Mouse (Mus musculus): ENCODE results near the gene Fgfr2.
"Not testable (repeated sequence)": the region's sequence is repeated elsewhere in the genome, so short reads cannot be mapped to it uniquely, and the experiment has no call there.

The Fgfr2 gene

DNA sequence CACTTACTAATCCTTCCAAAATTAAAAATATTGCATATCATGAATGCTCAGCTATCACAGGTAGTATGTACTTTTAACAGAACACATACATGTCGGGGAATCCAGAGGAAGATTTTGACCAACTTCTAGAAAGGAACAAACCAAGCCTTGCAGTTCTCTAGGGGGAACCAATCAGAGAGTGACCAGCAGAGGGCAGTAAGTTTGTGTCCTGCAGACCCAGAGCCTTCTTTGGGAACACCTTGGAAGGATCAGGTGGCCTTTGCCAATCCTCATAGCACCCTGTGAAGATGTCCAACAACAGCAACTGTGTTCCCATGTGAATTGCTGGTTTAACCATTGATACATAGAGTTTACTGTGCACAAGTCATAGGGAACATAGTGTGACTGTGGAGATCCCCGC is 2060.6 kb downstream of the Fgfr2 start:
- DNase-seq (ENCODE audit: low read depth, low spot score) = no peak

DNA sequence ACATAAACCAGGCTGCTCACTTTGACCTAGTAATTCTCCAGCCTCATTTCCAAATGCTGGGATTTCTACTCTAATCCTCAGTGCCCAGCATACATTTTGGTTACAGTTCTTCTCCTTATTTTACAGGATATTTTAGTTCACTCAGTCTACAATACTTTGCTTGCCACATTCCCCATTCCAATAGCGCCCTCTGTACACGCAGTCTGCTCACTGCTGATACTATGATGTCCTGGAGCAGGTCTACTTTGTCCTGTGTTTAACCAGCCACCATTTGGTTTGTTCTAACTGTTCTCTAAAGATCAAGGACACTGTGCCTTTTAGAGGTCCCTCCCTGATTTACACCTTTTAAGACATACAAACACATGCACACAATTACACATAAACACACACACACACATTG is 2063.3 kb downstream of the Fgfr2 start:
- DNase-seq (ENCODE audit: low read depth, low spot score) = not testable (repeated sequence)

DNA sequence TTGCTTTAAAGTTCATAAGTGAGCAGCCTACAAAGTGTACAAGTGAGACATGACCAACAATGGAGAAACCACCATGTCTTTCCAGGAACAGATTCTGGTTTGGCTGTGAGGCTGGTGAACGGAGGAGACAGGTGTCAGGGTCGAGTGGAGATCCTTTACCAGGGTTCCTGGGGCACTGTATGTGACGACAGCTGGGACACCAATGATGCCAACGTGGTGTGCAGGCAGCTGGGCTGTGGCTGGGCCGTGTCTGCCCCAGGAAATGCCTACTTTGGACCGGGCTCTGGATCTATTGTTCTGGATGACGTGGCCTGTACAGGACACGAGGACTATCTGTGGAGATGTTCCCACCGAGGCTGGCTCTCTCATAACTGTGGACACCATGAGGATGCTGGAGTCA is 2065.2 kb downstream of the Fgfr2 start:
- DNase-seq (ENCODE audit: low read depth, low spot score) = not testable (repeated sequence)

DNA sequence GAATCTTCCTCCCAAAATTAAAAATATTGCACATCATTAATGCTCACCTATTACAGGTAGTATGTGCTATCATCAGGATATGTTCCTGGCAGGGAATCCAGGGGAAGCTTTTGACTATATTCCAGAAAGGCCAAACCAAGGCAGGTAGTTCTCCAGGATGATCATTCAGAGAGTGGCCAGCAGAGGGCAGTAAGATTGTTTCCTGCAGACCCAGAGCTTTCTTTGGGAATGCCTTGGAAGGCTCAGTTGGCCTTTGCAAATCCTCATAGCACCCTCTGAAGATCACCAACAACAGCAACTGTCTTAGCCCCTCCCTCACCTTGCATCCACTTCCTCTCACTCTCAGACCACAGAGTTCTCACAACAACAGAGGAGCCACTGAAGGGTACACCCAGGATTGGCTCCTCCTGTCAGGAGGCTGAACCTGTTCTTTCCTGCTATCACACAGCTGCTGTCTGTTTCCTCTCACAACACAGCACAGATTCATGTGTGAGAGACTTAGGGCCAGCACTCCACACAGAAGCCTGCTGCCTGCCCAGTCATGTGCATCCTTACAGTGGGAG is 2068.3 kb downstream of the Fgfr2 start:
- peak; percentile 23 for DNase-seq (ENCODE audit: low read depth, low spot score)

DNA sequence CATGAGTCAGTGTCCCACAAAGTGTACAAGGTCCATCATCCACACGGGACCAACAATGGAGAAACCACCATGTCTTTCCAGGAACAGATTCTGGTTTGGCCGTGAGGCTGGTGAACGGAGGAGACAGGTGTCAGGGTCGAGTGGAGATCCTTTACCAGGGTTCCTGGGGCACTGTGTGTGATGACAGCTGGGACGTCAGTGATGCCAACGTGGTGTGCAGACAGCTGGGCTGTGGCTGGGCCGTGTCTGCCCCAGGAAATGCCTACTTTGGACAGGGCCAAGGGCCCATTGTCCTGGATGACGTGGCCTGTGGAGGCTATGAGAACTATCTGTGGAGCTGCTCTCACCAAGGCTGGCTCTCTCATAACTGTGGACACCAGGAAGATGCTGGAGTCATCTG is 2073.3 kb downstream of the Fgfr2 start:
- DNase-seq (ENCODE audit: low read depth, low spot score) = not testable (repeated sequence)

DNA sequence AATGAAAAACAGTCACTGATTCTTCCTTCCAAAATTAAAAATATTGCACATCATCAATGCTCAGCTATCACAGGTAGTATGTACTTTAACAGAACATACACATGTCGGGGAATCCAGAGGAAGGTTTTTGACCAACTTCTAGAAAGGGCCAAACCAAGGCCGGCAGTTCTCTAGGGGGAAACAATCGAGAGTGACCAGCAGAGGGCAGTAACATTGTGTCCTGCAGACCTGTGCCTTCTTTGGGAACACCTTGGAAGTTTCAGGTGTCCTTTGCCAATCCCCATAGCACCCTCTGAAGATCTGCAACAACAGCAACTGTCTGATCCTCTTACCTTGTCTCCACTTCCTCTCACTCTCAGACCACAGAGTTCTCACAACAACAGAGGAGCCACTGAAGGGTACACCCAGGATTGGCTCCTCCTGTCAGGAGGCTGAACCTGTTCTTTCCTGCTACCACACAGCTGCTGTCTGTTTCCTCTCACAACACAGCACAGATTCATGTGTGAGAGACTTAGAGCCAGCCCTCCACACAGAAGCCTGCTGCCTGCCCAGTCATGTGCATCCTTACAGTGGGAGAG is 2077.8 kb downstream of the Fgfr2 start:
- DNase-seq (ENCODE audit: low read depth, low spot score) = peak; percentile 25

DNA sequence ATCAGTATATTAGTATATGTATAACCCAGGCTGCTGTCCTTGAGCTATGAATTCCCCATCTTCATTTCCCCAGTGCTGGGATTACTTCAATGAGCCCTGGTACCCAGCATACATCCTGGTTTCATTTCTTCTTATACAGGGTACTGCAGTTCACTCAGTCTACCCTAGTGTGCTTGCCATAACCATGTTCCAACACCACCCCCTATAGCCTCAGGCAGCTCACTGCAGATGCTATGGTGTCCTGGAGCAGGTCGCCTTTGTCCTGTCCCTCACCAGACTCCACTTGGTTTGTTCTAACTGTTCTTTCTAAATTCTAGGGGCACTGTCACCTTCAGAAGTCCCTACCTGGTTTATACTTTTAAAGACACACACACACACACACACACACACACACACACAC is 2080.5 kb downstream of the Fgfr2 start:
- no peak for DNase-seq (ENCODE audit: low read depth, low spot score)

DNA sequence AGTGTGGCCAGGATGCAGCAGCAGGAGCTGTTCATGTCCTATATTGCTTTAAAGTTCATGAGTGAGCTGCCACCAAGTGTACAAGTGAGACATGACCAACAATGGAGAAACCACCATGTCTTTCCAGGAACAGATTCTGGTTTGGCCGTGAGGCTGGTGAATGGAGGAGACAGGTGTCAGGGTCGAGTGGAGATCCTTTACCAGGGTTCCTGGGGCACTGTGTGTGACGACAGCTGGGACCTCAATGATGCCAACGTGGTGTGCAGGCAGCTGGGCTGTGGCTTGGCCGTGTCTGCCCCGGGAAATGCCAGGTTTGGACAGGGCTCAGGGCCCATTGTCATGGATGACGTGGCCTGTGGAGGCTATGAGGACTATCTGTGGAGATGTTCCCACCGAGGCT is 2082.4 kb downstream of the Fgfr2 start:
- not testable (repeated sequence) for DNase-seq (ENCODE audit: low read depth, low spot score)

DNA sequence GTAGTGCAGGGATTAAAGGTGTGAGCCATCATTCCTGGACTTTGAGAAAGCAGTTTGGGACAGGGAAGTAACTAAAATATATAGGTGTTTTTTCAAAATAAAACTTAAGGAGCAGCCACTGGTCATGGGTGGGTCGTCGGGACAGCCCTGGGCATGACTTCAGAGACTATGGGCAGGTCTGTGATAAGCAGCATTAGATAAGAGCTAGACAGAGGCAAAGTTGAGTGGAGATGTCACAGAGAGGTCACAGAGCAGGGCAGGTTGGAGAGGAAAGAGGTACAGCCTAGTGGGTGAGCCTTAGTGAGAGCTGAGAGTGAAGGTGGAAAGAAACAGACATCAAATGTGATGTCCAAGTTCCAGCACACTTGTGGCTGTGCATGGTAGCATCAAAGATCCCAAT is 2086.1 kb downstream of the Fgfr2 start:
- no peak for DNase-seq (ENCODE audit: low read depth, low spot score)

DNA sequence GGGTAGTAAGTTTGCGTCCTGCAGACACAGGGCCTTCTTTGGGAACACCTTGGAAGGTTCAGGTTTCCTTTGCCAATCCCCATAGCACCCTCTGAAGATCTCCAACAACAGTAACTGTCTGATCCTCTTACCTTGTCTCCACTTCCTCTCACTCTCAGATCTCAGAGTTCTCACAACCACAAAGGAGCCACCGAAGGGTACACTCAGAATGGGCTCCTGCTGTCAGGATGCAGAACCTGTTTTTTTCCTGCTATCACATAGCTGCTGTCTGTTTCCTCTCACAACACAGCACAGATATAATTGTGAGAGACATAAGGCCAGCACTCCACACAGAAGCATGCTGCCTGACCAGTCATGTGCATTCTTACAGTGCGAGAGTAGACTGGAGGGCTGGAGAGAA is 2086.8 kb downstream of the Fgfr2 start:
- no peak for DNase-seq (ENCODE audit: low read depth, low spot score)

DNA sequence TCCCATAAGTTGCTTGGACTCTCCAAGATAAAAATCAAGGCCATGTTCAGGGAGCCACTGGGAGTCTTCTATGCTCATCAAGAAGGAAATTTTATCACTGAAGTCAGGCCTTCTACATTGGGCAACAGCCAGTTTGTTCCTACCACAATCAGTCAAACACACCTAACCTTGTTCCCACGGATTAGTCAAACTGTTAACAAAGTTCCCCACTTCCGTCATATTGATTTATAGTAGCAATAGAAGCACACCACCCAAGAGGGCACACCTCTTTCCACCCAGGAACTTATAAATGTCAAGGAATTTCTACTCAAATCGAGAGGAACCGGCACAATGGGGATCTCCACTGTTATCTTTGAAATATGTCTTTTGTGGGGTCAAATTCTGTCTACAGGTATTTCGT is 2091.4 kb downstream of the Fgfr2 start, which contains the start of gene Dmbt1:
Dmbt1 (plus strand) TSS at position 299 of the 400 bp plus-strand sequence.
- no peak for DNase-seq (ENCODE audit: low read depth, low spot score)

DNA sequence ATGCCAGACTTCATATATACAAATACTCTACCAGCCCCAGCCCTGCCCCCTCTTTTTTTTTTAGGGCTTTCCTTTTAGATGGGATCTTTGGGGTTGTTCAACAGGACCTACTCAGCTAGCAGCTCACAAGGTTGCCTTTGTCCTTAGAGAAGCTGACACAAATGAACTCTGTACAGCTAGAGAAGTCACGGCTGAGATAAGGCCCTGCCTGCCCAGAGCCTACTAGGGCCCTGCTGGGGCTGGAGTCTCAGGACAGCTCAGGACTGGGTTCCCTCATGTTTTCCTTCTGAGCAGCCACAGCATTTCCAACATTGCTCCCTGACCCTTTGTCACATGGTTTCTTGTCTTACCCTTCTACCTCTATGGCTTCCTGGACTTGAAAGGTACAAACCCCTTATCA is 2095.6 kb downstream of the Fgfr2 start:
- no peak for DNase-seq (ENCODE audit: low read depth, low spot score)

DNA sequence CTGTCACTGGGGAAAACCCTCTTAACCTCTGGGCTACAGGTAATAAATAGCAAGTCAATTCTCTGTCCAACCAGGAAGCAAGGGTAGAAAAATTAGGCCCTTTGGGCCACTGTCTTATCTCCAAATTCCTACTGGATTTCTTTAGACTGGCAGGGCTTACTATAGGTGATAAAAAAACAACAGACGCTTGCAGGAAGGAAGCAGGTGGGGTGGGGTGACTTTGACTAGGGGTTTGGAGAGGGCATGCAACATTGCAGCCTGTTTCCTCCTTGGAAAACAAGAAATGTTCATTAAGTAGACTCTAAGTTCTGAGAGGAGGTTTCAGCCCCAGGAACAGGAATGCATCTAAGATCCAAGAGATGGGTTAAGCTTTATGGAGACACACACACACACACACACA is 2098.3 kb downstream of the Fgfr2 start:
- DNase-seq (ENCODE audit: low read depth, low spot score) = no peak

DNA sequence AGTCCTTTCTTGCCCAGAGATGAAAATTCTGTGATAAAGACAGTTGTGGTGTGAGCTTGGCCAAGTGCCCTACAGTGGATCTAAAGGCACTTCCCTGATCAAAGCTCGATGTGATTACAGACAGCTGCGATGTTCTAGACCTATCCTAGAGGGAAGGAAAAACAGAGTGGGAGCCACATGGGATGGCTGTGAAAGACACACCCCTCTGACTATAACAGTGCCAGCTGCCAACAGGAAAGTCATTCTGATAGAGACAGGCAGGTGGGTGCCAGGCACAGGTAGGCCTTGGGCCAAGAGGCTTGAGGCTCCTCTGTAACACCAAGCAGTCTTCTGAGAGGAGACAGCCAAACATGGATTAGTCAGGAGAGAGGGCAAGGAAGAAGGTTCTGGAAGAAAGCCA is 2104.0 kb downstream of the Fgfr2 start:
- no peak for DNase-seq (ENCODE audit: low read depth, low spot score)

DNA sequence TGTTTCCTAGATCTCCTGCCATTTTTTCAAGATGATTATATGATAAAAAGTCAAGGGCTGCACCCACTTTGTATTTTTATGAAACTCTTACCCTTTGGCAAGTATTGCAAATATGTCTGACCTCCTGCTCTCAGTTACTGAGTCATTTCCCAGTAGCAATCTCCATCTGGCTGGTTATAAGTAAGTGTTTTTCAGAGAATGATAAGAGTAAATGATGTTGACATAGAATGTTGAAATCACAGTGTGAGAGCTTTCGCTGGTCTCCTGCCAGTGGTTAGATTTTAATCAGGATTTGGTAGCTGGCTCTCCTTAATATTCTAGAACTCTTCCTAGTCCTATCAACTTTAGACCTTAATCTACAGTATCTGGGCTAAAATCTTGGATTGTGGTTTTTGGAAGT is 2111.2 kb downstream of the Fgfr2 start:
- DNase-seq (ENCODE audit: low read depth, low spot score) = no peak

DNA sequence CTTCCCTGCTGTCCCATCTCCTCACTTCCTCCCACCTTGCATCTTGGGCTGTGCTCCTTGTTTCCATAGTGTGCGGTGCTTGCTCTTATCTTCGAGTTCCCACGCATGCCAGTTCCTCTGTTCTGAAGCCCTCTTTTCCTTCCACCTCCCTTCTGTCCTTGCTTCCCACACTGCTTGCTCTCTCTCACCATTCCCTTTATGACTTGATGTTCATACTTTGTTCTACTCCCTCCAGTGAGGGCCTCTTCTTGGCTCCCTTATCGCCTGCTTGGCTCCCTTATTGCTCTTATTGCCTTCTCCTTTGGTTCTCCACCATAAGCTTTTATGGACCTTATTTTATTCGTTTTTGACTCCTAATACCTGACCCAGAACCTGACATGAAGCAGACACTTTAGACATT is 2114.0 kb downstream of the Fgfr2 start:
- DNase-seq (ENCODE audit: low read depth, low spot score) = no peak

DNA sequence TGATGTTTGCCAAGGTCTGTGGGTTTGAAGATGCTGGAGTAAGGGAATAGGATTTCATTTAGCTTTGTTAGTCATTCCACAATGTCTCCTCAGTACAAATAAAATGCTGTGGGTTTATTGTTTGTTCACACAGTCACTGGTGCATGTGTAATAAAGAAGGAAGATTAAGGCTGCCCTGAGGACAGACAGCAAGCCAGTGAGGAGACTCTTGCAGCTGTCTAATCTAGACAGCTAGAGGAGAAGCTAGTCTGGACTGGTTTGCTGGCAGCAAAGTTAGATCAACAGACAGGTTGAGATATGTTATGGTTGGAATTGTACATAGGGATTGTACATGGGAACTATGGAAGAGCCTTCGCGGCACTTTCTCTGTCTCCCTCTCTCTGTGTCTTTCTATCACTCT is 2115.9 kb downstream of the Fgfr2 start:
- DNase-seq (ENCODE audit: low read depth, low spot score) = no peak

DNA sequence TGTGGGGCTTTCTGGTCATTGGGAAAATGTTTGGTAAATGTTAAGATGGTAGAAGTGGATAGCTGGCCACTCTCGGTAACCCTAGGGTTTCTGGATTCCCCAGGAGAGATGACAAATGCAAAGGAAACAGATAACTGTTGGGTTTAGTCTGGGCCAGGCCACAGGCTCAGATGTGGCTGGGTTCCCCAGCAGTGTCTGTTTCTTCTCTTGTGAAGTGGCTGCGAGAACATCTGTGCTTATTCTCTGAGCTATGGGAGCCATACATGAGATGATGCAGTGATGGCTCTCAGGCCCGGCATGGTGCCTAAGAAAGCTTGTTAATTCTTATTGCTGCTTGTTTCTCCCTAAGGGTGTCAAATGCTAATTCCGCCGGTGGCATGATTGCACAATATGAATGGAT is 2119.1 kb downstream of the Fgfr2 start:
- DNase-seq (ENCODE audit: low read depth, low spot score) = no peak

DNA sequence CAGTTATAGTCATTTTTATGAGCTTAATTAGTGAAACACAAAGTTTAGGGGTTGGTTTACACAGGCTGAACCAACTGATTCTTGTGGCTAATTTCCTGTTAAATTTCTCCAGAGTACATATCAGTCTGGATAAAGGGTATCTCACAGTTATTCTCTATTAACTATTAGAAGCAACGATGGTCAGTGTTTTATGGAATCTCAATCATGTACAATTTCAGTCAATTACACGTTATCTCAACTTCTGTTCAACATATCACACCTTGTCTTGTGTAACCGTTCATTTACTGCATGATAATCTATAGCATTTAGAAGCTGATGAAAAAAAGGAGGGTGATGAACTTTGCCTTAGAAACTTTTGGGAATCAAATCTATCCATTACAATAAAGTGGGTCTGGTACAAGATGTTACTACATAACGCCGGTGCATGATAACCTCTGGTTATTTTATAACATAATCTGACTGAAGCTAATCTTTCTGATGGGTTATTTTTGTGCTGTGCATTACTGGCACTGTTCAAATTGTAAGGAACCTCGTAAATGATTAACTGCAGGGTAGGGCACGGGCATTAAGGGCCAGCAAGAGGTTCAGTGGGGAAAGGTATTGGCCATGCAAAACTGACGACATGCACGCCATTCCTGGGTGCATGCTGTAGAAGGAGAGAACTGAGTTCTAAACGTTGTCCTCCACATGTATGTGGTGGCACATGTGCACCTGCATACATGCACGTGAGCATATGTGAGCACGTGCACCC is 2121.0 kb downstream of the Fgfr2 start:
- no peak for DNase-seq (ENCODE audit: low read depth, low spot score)

DNA sequence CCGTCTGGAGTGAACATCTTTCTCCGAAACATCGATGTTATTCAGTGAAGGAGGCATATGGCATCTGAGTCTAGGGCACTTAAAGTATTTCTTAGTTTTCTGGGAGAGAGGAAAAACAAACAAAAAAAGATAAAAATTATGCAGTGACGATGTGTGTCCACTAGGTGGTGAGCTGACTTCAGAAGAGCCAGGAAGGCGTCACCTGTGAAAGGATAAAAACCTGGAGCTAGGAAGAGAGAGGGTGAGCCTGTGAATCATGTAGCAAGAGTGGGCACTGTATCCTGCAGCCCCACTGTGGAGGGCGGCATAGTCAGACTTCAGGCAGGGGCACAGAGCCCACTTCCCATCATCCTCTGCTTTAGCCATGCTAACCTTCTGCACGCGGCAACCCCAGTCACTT is 2129.2 kb downstream of the Fgfr2 start:
- DNase-seq (ENCODE audit: low read depth, low spot score) = peak; percentile 5

DNA sequence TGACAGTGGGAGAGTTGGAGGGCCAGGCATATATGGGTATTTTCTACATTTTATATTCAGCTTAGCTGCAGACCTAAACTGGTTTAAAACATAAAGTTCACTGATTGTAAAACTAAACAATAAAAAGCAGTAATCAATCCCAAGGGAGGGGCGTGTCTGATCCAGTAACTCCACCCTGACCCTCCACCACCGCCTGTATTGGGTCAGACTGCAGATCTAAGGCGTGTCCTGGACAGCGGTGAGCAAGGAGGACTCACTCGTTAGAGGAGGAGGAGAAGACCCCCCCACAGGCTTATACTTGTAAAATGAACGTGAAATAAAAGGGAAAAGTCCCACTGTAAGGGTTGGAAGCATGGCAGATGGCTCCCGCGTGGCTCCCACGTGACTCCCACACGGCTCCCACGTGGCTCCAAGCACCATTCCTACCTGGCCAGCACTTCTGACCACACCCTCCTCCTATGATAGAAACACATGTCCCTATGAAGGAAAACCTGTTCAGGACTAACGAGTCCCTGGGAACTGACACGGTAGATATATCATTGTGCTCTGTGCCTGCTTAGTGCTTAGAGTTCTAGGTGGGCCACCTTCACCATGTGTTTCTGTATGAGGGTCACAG is 2131.9 kb downstream of the Fgfr2 start:
- DNase-seq (ENCODE audit: low read depth, low spot score) = no peak

DNA sequence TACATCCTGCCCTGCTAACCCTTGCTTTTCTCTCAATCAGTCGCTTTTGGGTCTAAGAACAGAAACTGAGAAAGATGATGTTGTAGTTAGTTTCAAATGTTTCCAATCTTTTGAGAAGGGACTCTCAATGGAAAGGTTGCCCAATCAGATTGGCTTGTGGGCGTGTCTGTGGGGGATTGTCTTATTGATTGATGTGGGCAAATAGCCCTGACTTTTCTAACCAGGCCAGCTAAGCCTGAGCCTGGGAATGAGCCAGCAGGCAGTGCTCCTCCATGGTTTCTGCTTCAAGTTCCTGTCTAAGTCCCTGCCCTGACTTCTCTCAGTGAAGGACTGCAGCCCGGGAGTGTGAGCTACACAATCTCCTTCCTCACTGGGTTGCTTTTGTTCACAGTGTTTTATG is 2133.8 kb downstream of the Fgfr2 start:
- DNase-seq (ENCODE audit: low read depth, low spot score) = no peak

DNA sequence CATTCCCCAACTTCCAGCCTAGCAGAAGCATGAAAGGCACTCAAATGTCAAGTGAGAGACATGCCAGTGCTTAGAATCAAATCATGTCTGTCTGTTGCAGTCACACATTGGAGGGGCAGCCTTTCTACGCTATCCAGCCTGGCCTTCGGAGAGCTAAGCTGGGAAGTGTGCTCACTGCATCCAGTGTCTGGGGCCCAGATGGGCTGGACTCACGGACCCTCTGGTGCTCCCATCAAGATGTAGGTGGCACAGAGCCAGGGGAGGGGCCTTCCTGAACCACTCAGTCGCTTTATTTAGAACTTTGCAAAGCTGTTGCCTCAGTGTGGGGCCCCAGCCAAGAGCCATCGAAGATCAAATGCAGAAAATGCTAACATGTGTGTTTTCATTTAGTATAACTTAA is 2135.0 kb downstream of the Fgfr2 start:
- no peak for DNase-seq (ENCODE audit: low read depth, low spot score)

Measured in CD4-positive, CD25-positive, alpha-beta regulatory T cell, adult 2 months (primary cell).